Mouse (Mus musculus): ENCODE data around the gene Cdkn2d. TPM values are rescaled to one million over a fixed set of nuclear protein-coding genes. Genes with fewer than 3 reads are reported as not detected.

Gene Cdkn2d
- total and polyA plus RNA-seq, 2 experiments from 2014 or later, result 115 to 134 TPM

- peak overlapping the region; percentile 85; the same call in 1 of the 2 replicates for H3K4me2 ChIP-seq (ENCODE audit: low read depth, low read length)
- peaks cover 18% of the 10 kb centered on the region for H3K4me1 ChIP-seq (ENCODE audit: insufficient read depth, low read length)
- H3K36me3 ChIP-seq (ENCODE audit: insufficient read depth, low read length), result peaks cover under 1% of the 10 kb centered on the region; the same call in 1 of the 2 replicates
- no peak overlapping the region for H3K9ac ChIP-seq (replicated peaks; ENCODE audit: low read length)
- no peaks in the 10 kb centered on the region for H3K27me3 ChIP-seq (ENCODE audit: insufficient read depth, low read length)
- DNase-seq (ENCODE audit: low spot score) (no peak), ATAC-seq (no peak)
- H3K4me3 ChIP-seq (ENCODE audit: low read length), result no peak overlapping the region
- H3K27ac ChIP-seq, result no peak overlapping the region
- TF ChIP-seq CTCF (IDR thresholded peaks at IDR 0.05; ENCODE audit: low read depth), result no peak
- 90% methylated on average over 2 of the region's 2 CpGs for WGBS
- no peaks in the 10 kb centered on the region for H3K9me3 ChIP-seq (ENCODE audit: low read length)
These were observed 1.9 kb downstream of the Cdkn2d start for GRCm38 (mm10) chr9:21289337-21289671.

- Histone ChIP-seq H3K4me1 (ENCODE audit: insufficient read depth, low read length) (peaks cover 18% of the 10 kb centered on the region), H3K27ac (peak overlapping the region; percentile 91), H3K36me3 (ENCODE audit: insufficient read depth, low read length) (peaks cover 4% of the 10 kb centered on the region; the same call in 1 of the 2 replicates), H3K4me2 (ENCODE audit: low read depth, low read length) (peak overlapping the region; percentile 85), H3K9ac (replicated peaks; ENCODE audit: low read length) (peak overlapping the region; percentile 76), H3K9me3 (ENCODE audit: low read length) (no peaks in the 10 kb centered on the region), H3K27me3 (ENCODE audit: insufficient read depth, low read length) (no peaks in the 10 kb centered on the region), H3K4me3 (ENCODE audit: low read length) (peak overlapping the region; percentile 76)
- 75% methylated on average over 13 of the region's 13 CpGs for WGBS
- no peak for TF ChIP-seq CTCF (IDR thresholded peaks at IDR 0.05; ENCODE audit: low read depth)
- DNase-seq (ENCODE audit: low spot score) (peak; percentile 38), ATAC-seq (no peak)
These were observed 2.5 kb downstream of the Cdkn2d start for GRCm38 (mm10) chr9:21288404-21289336.

DNA sequence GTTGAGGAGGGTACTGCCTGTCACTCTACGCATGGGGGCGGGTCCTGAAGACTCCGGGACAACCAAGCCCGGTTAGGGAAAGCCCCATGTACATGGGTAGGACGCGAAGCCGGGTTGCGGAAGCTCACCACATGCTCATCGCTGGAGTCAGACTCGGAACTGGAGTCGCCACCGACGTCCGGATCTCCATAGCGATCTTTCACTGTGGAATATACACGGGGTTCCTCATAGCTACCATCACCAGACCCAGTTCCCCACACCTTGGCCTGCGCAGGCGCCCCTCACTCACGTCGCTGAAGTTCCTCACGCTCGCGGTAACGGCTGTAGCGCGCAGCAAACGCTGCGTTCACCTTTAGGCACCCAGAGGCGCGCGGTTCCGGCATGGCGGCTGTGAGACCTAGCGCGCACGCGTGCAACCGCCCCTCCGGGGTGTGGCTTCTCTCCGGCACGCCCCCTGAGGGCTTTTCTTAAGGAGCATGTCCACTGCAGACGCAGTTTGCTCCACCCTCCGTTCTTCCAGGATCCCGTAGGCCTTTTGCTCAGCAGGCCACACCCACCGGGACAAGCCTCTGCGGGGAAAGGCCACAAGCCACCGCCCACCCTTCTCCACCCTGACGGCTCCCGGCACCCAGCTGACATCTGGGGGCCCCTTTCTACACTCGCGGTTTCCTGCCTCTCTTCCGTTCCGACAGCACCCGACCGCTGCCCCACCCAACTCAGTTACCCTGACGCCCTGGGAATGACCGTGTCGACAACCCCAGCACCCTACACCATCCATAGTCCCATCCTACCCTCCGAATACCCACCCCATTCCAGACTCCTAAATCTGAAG lies 3.4 kb downstream of the Cdkn2d start, which contains the start of gene Kri1:
Gene Kri1, minus strand, starts transcription at position 399 of the 832 bp plus-strand sequence.
- TF ChIP-seq CTCF (IDR thresholded peaks at IDR 0.05; ENCODE audit: low read depth), result peak; percentile 26
- Histone ChIP-seq H3K4me3 (ENCODE audit: low read length) (peak within 1 kb of the TSS; percentile 76), H3K9ac (replicated peaks; ENCODE audit: low read length) (peak within 1 kb of the TSS; percentile 76), H3K27me3 (ENCODE audit: insufficient read depth, low read length) (no peaks in the 10 kb centered on the region), H3K4me2 (ENCODE audit: low read depth, low read length) (peak within 1 kb of the TSS; percentile 85), H3K9me3 (ENCODE audit: low read length) (no peaks in the 10 kb centered on the region), H3K27ac (peak within 1 kb of the TSS; percentile 91), H3K4me1 (ENCODE audit: insufficient read depth, low read length) (peaks cover 18% of the 10 kb centered on the region), H3K36me3 (ENCODE audit: insufficient read depth, low read length) (peaks cover 4% of the 10 kb centered on the region; the same call in 1 of the 2 replicates)
- ATAC-seq (peak; percentile 79), DNase-seq (ENCODE audit: low spot score) (peak; percentile 99)
- 1% methylated on average over 59 of the region's 59 CpGs for WGBS

DNA sequence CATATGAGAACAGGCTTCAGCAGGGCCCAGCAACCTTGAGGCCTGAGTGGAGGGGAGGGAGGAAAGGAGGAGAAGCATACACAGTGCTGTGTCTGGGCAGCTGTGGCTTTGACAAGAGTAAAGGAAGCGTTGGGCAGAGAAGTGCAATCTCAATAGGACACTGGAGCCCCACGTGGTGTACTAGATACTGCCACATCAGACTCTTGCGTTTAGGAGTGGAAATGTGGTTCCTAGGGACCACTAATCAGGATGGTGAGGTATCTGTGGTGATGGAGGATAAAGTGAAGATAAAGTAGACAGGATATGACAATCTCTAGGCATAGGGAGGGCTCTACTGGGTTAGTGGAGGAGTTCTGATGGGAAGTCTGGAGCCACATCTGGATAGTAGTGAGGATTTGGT lies 4.5 kb downstream of the Cdkn2d start:
- Histone ChIP-seq H3K4me1 (ENCODE audit: insufficient read depth, low read length) (peaks cover 18% of the 10 kb centered on the region), H3K9ac (replicated peaks; ENCODE audit: low read length) (peak overlapping the region; percentile 76), H3K27me3 (ENCODE audit: insufficient read depth, low read length) (no peaks in the 10 kb centered on the region), H3K4me3 (ENCODE audit: low read length) (peak overlapping the region; percentile 76), H3K4me2 (ENCODE audit: low read depth, low read length) (peak overlapping the region; percentile 85), H3K36me3 (ENCODE audit: insufficient read depth, low read length) (peaks cover 9% of the 10 kb centered on the region), H3K9me3 (ENCODE audit: low read length) (no peaks in the 10 kb centered on the region), H3K27ac (peak overlapping the region; percentile 91; the same call in 1 of the 2 replicates)
- ATAC-seq (no peak), DNase-seq (ENCODE audit: low spot score) (no peak)
- no peak for TF ChIP-seq CTCF (IDR thresholded peaks at IDR 0.05; ENCODE audit: low read depth)
- WGBS, result 62% methylated on average over 3 of the region's 3 CpGs

DNA sequence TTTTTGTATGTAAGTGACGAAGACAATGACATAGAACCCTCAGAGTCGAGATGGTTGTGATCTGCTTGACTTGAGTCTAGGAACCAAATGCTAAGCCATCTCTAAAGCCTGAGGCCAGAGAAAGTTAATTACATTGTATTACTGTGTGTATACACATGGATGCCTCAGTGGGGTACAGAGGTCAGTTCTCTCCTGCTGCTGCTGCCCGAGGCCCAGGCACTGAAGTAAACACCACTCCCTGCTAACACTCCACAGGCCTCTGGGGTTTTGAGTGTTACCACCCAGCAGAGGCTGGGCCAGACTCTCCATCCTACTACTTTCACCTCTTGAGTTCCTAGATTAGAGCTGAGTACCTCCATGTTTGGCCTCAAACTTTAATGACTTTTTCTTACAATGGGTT lies 7.2 kb downstream of the Cdkn2d start:
- Histone ChIP-seq H3K9ac (replicated peaks; ENCODE audit: low read length) (no peak overlapping the region), H3K4me3 (ENCODE audit: low read length) (no peak overlapping the region), H3K4me2 (ENCODE audit: low read depth, low read length) (no peak overlapping the region), H3K9me3 (ENCODE audit: low read length) (no peaks in the 10 kb centered on the region), H3K27ac (no peak overlapping the region), H3K27me3 (ENCODE audit: insufficient read depth, low read length) (no peaks in the 10 kb centered on the region), H3K36me3 (ENCODE audit: insufficient read depth, low read length) (peaks cover 28% of the 10 kb centered on the region), H3K4me1 (ENCODE audit: insufficient read depth, low read length) (peaks cover 11% of the 10 kb centered on the region)
- TF ChIP-seq CTCF (IDR thresholded peaks at IDR 0.05; ENCODE audit: low read depth), result no peak
- DNase-seq (ENCODE audit: low spot score), result no peak
- ATAC-seq, result no peak
- 89% methylated on average over 3 of the region's 3 CpGs for WGBS

- no peaks in the 10 kb centered on the region for H3K9me3 ChIP-seq (ENCODE audit: low read length)
- peak; percentile 30; the same call in 1 of the 2 replicates for TF ChIP-seq CTCF (IDR thresholded peaks at IDR 0.05; ENCODE audit: low read depth)
- 90% methylated on average over 5 of the region's 5 CpGs for WGBS
- H3K4me3 ChIP-seq (ENCODE audit: low read length), result no peak overlapping the region
- ATAC-seq, result no peak
- DNase-seq (ENCODE audit: low spot score), result no peak
- H3K27ac ChIP-seq, result no peak overlapping the region
- no peaks in the 10 kb centered on the region for H3K27me3 ChIP-seq (ENCODE audit: insufficient read depth, low read length)
- peaks cover 28% of the 10 kb centered on the region for H3K36me3 ChIP-seq (ENCODE audit: insufficient read depth, low read length)
- peaks cover 8% of the 10 kb centered on the region for H3K4me1 ChIP-seq (ENCODE audit: insufficient read depth, low read length)
- H3K4me2 ChIP-seq (ENCODE audit: low read depth, low read length), result no peak overlapping the region
- H3K9ac ChIP-seq (replicated peaks; ENCODE audit: low read length), result no peak overlapping the region
These were observed 7.6 kb downstream of the Cdkn2d start for GRCm38 (mm10) chr9:21283591-21283990.

Measured in hindbrain, postnatal 0 days (tissue).